Mouse (Mus musculus) CD8-positive naive resting alpha-beta T cell, adult 2 months (primary cell): Measurements from ENCODE around the gene Ercc2.

Source experiments
- DNase-seq, 2 experiments: peaks; one replicate each; pipeline ENCODE4 v3.0.0; 2022; ENCODE audit warnings: low read depth in 2 of 2, low spot score in 2 of 2

The Ercc2 gene

DNA sequence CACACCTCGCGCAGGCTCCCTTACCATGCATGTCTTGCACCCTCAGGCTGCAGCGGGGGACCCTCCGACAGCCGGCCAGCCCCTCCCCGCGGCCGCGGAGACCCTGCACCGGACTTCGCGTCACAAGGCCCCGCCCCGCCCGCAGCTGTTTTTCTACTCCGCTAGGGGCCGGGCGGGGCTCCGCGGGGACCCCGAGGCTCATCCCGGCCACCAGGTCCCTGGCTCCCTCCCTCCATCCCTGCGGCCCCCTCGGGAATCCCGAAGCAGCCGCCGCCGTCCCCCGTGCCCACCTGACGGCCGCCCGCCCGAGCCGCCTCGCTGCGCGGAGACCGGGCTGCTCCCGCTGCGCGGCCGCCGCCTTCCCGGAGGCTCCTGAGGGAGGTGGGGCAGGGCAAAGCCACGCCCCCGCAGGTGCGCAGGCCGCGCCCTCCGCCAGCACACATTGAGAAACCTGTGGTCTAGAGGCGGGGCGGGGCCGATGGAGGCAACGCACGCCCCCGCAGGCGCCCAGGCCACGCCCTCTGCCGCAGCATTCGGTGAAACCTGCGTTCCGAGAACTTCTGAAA is 22.0 kb downstream of the Ercc2 start, which contains the start of gene Klc3:
Klc3 (minus strand) TSS at position 374 of the 566 bp plus-strand sequence.
- peak; percentile 57 to 66 for DNase-seq

DNA sequence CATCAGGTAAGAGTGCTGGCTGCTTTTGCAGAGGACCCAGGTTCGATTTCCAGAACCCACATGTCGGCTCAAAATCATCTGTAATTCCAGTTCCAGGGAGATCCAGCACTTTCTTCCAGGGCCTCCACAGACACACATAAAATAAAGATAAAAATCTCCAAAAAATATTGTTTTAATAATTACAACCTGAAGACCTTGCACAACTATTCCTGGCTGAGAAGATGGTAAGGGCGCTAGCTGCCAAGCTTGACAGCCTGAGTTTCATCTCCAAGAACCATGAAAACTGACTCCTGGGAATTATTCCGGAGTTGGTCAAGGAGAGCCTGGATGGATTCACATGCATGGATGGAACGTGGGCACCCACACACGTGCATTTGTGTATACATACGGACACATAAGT is 22.7 kb downstream of the Ercc2 start, which contains the start of gene Ckm:
Ckm (plus strand) TSS at position 301 of the 400 bp plus-strand sequence.
- no peak for DNase-seq

DNA sequence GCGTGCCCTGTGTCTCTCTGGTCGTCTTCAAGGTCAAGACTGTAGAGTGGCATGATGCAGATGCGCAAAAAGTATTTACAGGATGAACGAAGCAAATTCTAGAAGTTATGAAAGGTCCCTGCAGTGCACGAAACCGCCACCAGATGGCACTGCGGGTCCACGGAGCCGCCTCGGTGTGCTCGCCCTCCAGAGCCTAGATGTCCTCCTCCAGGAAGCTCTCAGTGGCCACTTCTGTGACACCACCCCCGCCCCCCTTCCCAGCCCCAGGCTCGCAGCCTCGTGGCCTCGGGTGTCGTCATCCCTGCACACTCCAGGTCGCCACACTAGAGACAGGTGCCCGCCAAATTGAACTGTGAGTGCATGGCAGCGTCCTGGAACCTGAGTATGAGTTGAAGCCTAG is 23.6 kb downstream of the Ercc2 start:
- DNase-seq = peak; percentile 83 to 90

DNA sequence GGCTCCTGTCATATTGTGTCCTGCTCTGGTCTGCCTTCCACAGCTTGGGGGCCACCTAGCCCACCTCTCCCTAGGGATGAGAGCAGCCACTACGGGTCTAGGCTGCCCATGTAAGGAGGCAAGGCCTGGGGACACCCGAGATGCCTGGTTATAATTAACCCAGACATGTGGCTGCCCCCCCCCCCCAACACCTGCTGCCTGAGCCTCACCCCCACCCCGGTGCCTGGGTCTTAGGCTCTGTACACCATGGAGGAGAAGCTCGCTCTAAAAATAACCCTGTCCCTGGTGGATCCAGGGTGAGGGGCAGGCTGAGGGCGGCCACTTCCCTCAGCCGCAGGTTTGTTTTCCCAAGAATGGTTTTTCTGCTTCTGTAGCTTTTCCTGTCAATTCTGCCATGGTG is 27.9 kb downstream of the Ercc2 start:
- DNase-seq = no peak

DNA sequence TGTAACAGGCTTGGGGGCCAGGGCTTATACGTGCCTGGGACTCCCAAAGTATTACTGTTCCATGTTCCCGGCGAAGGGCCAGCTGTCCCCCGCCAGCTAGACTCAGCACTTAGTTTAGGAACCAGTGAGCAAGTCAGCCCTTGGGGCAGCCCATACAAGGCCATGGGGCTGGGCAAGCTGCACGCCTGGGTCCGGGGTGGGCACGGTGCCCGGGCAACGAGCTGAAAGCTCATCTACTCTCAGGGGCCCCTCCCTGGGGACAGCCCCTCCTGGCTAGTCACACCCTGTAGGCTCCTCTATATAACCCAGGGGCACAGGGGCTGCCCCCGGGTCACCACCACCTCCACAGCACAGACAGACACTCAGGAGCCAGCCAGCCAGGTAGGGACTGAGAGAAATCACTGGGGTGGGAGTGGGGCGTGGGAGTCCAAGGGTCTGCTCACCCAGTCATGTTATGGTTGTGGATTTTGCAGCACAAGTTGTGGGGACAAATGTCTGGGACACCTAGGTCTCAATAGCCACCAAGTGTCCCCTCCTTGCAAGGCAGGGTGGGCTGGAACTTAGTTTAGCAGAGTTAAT is 29.0 kb downstream of the Ercc2 start:
- DNase-seq = no peak

DNA sequence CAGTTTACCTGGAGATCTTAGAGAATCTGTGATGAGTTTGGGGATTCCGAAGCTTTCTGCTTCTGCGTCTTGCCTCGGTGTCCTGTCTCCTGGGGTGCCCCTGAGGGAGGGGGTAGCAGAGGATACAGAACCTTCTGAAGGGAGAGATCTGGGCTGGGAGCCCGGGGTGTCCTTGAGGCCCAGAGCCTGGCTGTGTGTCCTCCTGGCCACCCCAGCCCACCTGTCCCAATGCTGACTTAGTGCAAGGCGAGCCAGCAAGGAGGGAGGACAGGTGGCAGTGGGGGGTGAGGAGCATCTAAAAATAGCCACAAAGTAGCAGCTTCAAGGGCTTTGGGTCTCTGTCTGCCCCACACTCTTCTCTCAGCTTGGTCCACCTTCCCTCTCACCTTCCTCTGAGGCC is 30.0 kb downstream of the Ercc2 start:
- no peak for DNase-seq

DNA sequence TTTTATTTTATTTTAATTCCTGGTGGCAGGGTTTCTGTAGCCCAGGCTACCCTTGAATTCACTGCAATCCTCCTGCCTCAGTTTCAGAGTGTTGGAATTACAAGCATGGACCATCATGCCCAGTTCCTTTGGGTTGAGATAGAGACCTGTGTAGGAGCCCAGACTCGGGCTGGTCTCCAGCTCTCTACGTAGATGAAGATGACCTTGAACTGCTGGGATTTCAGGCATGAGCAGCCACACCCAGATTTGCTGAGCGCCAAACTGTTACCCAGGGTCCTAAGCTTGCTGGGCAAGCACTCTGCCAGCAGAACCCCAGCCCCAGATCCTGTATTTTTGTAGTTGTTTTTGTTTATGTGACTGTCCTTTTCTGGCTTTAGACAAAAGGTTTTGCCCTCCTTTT is 31.7 kb downstream of the Ercc2 start:
- DNase-seq = no peak

DNA sequence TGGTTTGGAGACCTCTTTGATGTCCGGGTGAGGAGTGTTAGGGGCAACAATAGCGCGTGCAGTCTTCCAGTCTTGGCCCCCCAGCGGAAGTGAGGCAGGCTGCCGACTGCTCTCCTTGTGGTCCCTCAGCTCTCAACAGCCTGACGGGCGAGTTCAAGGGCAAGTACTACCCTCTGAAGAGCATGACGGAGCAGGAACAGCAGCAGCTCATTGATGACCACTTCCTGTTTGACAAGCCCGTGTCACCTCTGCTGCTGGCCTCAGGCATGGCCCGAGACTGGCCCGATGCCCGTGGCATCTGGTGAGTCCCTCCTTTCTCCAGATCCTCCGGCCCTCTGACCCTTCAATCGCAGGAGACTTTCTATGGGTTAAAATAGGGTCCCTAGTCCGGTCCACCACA is 34.8 kb downstream of the Ercc2 start:
- DNase-seq = no peak

DNA sequence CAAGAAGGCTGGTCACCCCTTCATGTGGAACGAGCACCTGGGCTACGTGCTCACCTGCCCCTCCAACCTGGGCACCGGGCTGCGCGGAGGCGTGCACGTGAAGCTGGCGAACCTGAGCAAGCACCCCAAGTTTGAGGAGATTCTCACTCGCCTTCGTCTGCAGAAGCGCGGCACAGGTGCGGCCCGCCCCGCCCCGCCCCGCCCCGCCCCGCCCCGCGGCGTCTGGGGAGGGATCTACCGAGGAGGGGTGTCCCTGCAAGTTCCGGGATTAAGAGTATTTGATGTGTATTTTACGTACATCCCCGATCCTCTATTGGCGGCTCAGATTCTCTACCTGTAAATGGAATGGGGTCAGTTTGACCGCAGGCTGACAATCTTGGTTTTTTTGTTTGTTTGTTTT is 38.3 kb downstream of the Ercc2 start:
- DNase-seq = no peak

DNA sequence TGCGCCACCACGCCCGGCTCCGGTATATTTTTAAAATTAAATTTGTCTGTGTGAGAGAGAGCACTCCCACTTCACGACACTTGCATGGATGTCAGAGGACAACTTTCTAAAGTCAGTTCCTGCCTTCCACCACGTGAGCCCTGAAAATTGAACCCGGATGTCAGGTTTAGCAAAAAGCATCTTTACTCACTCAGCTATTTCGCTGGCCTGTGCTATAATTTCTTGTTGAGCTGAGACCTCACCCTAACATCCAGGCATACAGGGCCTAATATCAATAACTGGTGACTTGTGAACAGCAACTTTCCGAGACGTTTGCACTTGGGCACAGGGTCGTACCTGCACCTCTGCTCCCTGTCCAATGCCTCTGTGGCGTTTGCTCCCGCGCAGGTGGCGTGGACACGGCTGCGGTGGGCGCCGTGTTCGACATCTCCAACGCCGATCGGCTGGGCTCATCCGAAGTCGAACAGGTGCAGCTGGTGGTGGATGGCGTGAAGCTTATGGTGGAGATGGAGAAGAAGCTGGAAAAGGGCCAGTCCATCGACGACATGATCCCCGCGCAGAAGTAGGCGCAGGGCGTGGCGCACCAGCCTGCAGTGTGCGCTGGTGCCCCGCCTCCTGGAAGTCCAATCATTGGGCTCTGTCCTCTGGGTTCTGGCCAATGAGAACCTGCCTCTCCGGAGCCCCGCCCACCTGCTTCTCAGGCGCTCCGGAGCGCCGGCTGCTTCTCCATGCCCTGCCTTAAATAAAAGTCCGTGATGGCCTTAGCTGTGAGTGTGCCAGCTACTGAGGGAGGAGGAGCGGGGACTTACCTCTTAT is 39.2 kb downstream of the Ercc2 start:
- peak; percentile 40 to 61 for DNase-seq

DNA sequence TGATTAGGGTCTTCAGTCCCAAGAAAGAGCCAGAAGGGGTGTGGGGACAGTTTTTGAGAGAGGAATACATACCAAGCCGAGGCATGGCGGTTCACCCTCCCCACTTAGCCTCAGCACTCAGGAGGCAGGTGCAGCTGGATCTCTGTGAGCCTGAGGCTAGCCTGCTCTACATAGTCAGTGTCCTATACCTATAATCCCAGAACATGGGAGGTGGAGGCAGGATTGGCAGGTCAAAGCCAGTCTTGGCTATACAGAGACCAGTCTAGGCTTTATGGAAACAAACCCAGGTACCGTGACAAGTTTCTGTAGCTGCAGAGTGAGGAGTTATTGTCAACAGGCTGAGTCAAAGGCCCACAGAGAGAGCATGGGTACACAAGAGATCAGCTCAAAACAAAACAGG is 41.3 kb downstream of the Ercc2 start:
- no peak for DNase-seq

DNA sequence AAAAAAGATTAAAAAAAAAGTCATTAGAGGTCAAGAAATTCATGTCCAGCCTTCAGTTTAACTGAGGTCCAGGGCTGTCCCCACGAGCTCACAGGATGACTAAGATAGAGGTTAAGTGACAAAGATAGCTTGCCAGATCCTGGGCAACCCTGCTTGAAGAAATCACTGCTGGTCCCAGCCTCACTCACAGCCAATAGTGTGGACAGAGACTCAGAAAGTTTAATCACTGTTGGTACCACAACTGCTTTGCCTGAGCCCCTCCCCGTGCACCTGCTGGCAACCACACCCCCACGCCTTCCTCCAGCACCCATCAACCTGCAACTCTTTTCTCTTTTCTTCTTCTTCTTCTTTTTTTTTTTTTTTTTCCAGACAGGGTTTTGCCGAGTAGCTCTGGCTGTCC is 42.2 kb downstream of the Ercc2 start:
- no peak for DNase-seq

DNA sequence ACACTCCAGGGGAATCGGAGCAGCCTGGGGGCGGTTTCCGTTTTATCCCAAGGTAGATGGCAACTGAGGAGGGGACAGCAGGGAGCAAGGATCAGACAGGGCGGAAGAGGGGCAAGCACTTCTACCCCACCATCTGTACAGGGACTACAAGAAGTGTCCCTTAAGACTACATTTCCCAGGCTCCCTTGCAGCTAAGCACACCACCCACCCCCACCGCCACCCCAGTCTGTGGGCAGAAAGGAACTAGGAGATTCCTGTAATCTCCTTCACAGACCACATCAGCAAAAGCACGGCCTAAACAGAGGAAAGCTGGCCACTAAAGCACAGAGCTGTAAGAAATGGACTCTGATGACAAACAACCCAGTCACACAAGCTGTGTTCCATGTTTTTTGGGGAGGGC is 44.5 kb downstream of the Ercc2 start:
- no peak for DNase-seq

DNA sequence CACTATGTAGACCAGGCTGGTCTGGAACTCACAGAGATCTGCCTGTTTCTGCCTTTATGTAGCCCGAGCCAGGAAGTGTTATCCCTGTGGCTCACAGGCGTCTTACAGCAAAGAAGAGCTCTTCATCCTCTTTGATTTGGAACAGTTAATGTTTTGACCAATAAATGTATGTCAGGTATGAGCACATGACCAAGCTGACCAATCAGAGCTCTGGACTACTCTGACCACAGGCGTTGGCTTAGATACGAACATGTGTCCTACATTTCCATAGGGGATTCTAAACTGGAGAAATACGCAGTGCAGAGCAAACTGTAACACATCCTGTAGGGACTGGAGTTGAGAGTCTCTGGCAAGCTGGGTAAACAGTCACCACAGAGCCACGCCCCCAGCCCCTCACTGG is 45.1 kb downstream of the Ercc2 start:
- DNase-seq = no peak

DNA sequence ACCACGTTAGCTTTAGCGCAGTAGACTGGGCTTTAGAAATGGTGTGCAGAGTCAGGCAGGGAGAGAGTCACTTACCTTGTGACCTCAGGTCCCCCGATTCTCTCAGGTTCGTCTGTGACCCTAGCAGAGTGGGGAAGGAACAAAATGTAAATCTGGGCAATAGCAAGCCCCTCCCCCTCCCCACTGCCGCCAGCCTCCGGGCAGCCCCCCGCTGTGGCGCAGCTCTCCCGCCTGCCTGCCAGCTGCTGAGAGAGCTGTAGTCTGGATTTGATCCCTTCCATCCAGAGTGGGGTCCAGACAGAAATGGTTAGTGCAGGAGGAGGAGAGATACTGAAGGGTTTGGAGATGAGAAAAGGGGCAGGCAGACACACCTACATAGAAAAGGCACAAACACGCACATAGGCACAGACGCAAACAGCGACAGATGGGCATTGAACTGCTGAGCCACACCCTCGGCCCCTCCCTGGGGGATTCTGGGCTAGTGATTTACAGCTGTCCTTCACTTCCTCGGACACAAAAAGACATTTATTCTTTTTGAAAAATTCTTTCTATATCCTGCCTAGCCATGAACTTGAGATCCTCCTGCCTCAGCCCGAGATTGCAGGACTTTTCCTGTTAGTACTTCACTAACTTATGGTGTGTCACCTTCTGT is 46.3 kb downstream of the Ercc2 start:
- DNase-seq = no peak

DNA sequence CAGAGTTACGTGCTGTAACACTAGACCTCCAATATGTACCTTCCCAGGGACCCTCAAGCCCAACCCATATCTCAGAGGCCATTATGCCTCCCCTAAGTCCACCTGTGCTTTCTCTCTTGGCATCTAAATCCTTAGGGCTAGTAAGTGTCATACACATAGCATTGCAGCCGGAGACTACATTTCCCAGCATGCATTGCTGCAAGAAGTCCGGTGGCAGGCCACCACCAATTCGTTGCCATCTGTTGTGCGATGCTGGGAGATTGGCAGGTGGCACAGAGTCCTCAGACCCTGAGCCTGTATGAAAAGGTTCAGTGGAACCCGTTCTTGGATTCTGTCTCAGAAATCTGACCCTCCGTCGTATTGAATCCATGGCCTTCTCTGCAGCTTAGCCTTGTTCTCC is 47.9 kb downstream of the Ercc2 start:
- no peak for DNase-seq

DNA sequence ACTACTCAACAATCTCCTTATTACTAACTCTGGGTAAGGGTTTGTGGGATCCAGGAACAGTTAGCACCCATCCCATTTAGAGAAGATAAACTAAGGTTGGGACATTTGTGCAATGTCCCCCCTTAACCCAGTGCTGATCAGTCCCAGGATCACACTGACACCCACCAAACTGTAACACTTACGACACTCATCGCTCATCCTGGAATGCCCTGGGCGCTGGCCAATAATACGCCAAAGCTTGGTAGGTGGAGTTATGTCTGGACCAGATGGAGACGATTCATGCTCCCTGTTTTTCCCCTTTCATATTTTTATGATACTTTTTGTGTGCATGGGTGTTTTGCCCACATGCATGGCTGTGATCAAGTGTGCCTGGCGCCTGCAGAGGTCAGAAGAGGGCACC is 48.6 kb downstream of the Ercc2 start:
- DNase-seq = no peak

DNA sequence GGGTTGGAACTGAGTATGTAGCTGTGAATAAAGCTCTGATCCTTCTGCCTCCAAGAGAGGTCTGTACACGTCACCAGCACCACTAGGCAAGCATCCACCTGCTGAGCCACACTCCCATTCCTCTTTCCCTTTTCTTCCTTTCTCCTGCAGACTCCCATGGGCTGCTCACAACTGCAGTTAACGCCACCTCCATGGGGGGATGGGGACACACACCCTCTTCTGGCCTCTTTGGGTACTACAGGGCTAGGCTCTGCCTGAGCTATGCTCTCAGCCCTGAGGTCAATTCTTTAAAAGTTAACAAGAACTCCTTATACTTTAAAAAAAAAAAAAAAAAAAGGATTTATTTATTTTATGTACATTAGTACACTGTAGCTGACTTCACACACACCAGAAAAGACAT is 50.7 kb downstream of the Ercc2 start:
- no peak for DNase-seq

DNA sequence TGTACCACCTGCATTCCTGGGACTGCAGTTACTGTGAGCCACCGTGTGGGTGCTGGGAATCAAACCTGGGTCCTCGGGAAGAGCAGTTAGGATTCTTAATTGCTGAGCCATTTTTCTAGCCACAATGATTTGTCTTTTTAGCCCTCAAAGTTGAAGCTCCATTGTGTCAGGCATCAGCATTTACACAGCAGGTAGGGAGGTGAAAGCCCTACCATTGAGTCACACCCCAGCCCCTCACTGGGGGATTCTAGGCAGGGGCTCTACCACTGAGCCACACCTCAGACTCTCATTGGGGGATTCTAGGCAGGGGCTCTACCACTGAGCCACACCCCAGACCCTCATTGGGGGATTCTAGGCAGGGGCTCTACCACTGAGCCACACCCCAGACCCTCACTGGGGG is 54.5 kb downstream of the Ercc2 start:
- no peak for DNase-seq

DNA sequence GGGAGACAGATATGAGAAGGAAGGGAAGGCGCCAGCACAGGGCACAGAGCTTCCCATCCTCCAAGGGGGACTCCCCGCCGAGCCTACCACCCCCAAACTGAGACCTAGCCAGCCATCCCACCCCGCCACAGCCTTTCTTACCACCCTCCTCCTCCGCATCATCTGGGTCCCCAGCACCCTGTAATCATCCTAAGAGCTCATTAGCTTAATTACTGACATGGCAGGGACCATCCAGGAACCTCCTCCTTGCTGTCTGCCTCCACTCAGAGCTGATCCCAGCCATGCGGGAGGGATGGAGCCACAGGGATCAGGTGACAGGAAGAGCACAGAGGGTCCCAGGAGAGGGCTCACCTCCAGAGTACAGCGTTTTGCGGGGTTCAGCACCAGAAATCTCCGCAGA is 55.2 kb downstream of the Ercc2 start:
- no peak for DNase-seq

DNA sequence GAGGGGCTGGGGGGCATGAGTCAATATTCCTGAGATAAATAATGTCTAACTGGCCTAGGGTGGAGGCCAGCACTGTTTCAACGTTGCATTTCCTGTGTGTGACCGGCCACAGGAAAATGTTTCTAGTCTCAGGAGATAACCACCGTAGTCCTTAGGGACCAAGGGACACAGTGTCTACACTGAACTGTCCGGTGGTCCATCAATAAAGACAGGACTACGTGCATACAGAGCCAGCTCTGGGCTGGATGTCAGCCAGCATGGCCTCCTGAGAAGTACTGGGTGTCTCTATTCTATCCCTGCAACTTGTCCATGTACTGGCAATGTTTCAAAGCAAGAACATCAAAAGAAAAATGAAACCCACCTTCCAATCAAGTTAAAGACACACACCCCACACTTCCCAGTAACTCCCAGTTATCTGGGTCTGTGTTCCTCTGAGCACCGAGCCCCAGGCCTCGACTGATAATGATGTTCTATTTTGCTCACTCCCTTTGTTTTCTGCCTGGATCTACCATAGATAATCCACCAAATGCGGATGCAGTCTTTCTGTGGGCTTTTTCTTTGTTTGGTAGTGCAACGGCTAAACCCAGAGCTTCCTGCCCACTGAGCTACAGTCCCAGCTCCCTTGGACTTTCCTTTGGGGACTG is 59.8 kb downstream of the Ercc2 start:
- no peak for DNase-seq

DNA sequence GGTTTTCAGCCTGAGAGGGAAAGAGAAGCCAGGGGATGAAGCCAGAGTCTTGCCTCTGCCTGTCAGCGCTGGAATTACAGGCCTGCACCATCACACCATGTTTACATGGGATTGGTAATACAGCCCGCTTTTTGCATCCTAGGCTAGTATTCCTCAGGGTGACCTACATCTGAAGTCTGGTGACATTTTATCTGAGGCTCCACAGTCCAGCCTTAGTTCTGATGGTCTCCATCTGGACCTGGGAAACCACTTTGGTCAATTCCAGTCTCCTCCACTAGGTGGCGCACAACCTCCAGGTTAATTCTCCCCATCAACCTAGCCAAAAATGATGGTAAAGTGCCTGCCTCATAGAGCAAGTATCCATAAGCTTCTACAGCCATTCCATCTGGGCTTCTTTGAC is 61.5 kb downstream of the Ercc2 start:
- peak; percentile 74 to 76 for DNase-seq
